Mouse (Mus musculus) kidney, adult 2 months (tissue): Measurements from ENCODE around the gene Fam20c. TPM values are rescaled to one million over a fixed set of nuclear protein-coding genes. Genes with fewer than 3 reads are reported as not detected.

Source experiments
- DNase-seq: peaks from one replicate; pipeline ENCODE4 v3.0.0; 2021
- H3K27ac ChIP-seq: fragments of 200-500 bp; 2 replicates; pipeline ENCODE4 v1.5.1; 2012; ENCODE audit warnings: low read depth, low read length, control low read depth, inconsistent platforms; ENCODE audit not compliant: insufficient read depth
- H3K27me3 ChIP-seq: fragments of 200-500 bp; replicated peaks from 2 replicates; pipeline ENCODE4 v1.6.1; 2012; ENCODE audit warnings: mild to moderate bottlenecking, moderate library complexity, low read length, inconsistent platforms; ENCODE audit not compliant: control insufficient read depth, insufficient read depth
- H3K36me3 ChIP-seq: fragments of 200-500 bp; 2 replicates; pipeline ENCODE4 v1.6.1; 2012; ENCODE audit warnings: mild to moderate bottlenecking, moderate library complexity, low read length, inconsistent platforms; ENCODE audit not compliant: control insufficient read depth, insufficient read depth
- H3K4me1 ChIP-seq: fragments of 200-500 bp; 2 replicates; pipeline ENCODE4 v1.6.1; 2011; ENCODE audit warnings: low read length; ENCODE audit not compliant: control insufficient read depth, insufficient read depth
- H3K4me3 ChIP-seq: fragments of 200-500 bp; 2 replicates; pipeline ENCODE4 v1.5.1; 2011; ENCODE audit warnings: mild to moderate bottlenecking, low read depth, low read length, control low read depth; ENCODE audit not compliant: insufficient read depth
- CTCF ChIP-seq: fragments of 200-500 bp; conservative IDR thresholded peaks from 2 replicates; pipeline ENCODE4 v1.5.1; 2011; ENCODE audit warnings: low read depth, mild to moderate bottlenecking, control low read depth, low read length, moderate library complexity, mixed read lengths; ENCODE audit not compliant: insufficient read depth, insufficient read length
- POLR2A ChIP-seq: fragments of 200-500 bp; IDR thresholded peaks from one replicate; pipeline ENCODE4 v1.6.1; 2011; ENCODE audit warnings: low read depth, low read length, control low read depth
- WGBS: fragments of 180-500 bp; shearing (Covaris S2); methylation state at CpG from one replicate; pipeline ENCODE4 v1.1.7; 2018; 5-methylcytosine and 5-hydroxymethylcytosine counted together
- polyA plus RNA-seq: library from polyadenylated mRNA; depleted of rRNA; stranded (reverse); fragments of >200 nt; gene quantifications from 2 replicates; pipeline ENCODE4 v1.2.3, GENCODE M21; 2012

Gene Fam20c
- polyA plus RNA-seq, 1 experiment: 49.5 TPM

- Histone ChIP-seq H3K27ac (0 out of 2 replicates have a peak overlapping the region, but pooled peaks have one; percentile 10), H3K4me1 (peaks cover 31% of the 10 kb centered on the region), H3K36me3 (no peaks in the 10 kb centered on the region), H3K4me3 (no peak overlapping the region), H3K27me3 (no peaks in the 10 kb centered on the region)
- no peak for TF ChIP-seq CTCF
- no peak for TF ChIP-seq POLR2A
- WGBS: 55% methylated on average over 3 of the region's 3 CpGs
- DNase-seq: peak; percentile 44
These were observed 31.7 kb downstream of the Fam20c start for GRCm38 (mm10) chr5:138785986-138786515.

GRCm38 (mm10) chr5:138787648-138788047 is 33.3 kb downstream of the Fam20c start:
- H3K27ac ChIP-seq: no peak overlapping the region
- WGBS: 73% methylated on average over 7 of the region's 7 CpGs
- DNase-seq: no peak
- H3K4me3 ChIP-seq: no peak overlapping the region
- H3K27me3 ChIP-seq: no peaks in the 10 kb centered on the region
- TF ChIP-seq POLR2A (no peak), CTCF (no peak)
- H3K4me1 ChIP-seq: peaks cover 33% of the 10 kb centered on the region
- no peaks in the 10 kb centered on the region for H3K36me3 ChIP-seq

GRCm38 (mm10) chr5:138788481-138789211 is 34.3 kb downstream of the Fam20c start:
- Histone ChIP-seq H3K4me3 (no peak overlapping the region), H3K27ac (peak overlapping the region; percentile 57), H3K36me3 (no peaks in the 10 kb centered on the region), H3K4me1 (peaks cover 33% of the 10 kb centered on the region), H3K27me3 (no peaks in the 10 kb centered on the region)
- 29% methylated on average over 11 of the region's 11 CpGs for WGBS
- peak; percentile 97 for DNase-seq
- no peak for TF ChIP-seq CTCF
- no peak for TF ChIP-seq POLR2A

- DNase-seq: peak; percentile 72
- H3K4me1 ChIP-seq: peaks cover 33% of the 10 kb centered on the region
- WGBS: 56% methylated on average over 11 of the region's 11 CpGs
These were observed 36.7 kb downstream of the Fam20c start for GRCm38 (mm10) chr5:138790954-138791480.

GRCm38 (mm10) chr5:138801588-138802116 is 47.3 kb downstream of the Fam20c start:
- TF ChIP-seq CTCF (no peak), POLR2A (no peak)
- H3K27ac ChIP-seq: no peak overlapping the region
- no peak overlapping the region for H3K4me3 ChIP-seq
- no peaks in the 10 kb centered on the region for H3K4me1 ChIP-seq
- 73% methylated on average over 7 of the region's 7 CpGs for WGBS
- H3K27me3 ChIP-seq: no peaks in the 10 kb centered on the region
- no peak for DNase-seq
- H3K36me3 ChIP-seq: no peaks in the 10 kb centered on the region

More at GRCm38 (mm10) chr5:138790954-138791480, 36.7 kb downstream of the Fam20c start:
- H3K4me3 ChIP-seq: no peak overlapping the region
- no peaks in the 10 kb centered on the region for H3K27me3 ChIP-seq
- peak overlapping the region; percentile 25 for H3K27ac ChIP-seq
- peaks cover 1% of the 10 kb centered on the region; the same call in 1 of the 2 replicates for H3K36me3 ChIP-seq
- TF ChIP-seq CTCF (no peak), POLR2A (no peak)

- Histone ChIP-seq H3K36me3 (no peaks in the 10 kb centered on the region), H3K4me3 (no peak overlapping the region), H3K27me3 (no peaks in the 10 kb centered on the region), H3K4me1 (no peaks in the 10 kb centered on the region), H3K27ac (no peak overlapping the region)
- WGBS: 94% methylated on average over 5 of the region's 5 CpGs
- no peak for DNase-seq
- TF ChIP-seq POLR2A (no peak), CTCF (no peak)
These were observed 50.0 kb downstream of the Fam20c start for GRCm38 (mm10) chr5:138804286-138804685.

GRCm38 (mm10) chr5:138809767-138810166 is 55.5 kb downstream of the Fam20c start:
- no peaks in the 10 kb centered on the region for H3K4me1 ChIP-seq
- no peak for DNase-seq
- no peaks in the 10 kb centered on the region for H3K36me3 ChIP-seq
- H3K4me3 ChIP-seq: no peak overlapping the region
- TF ChIP-seq POLR2A: no peak
- TF ChIP-seq CTCF: no peak
- WGBS: 91% methylated on average over 6 of the region's 6 CpGs
- H3K27ac ChIP-seq: no peak overlapping the region
- H3K27me3 ChIP-seq: no peaks in the 10 kb centered on the region
